Mouse (Mus musculus) kidney, embryonic 15.5 days (tissue): ENCODE data around the gene Tmem164. TPM values are rescaled to one million over a fixed set of nuclear protein-coding genes. Genes with fewer than 3 reads are reported as not detected.
A peak's percentile ranks its signal among the peaks of the same experiment; 100 is the strongest.

Experiments
- ATAC-seq: fragments of 200-750 bp; cut with Nextera tagmentation; replicated peaks from 2 replicates; pipeline ENCODE4 v1.8.0; 2017; ENCODE audit warnings: moderate TSS enrichment; ENCODE audit not compliant: low FRiP score
- H3K27ac ChIP-seq: fragments of 300-500 bp; sonication (generic); 2 replicates; pipeline ENCODE4 v1.5.1; 2015; ENCODE audit warnings: mild to moderate bottlenecking, inconsistent platforms
- H3K27me3 ChIP-seq: fragments of 300-500 bp; sonication (generic); 2 replicates; pipeline ENCODE4 v1.6.1; 2015; ENCODE audit warnings: inconsistent platforms
- H3K36me3 ChIP-seq: fragments of 300-500 bp; sonication (generic); 2 replicates; pipeline ENCODE4 v1.6.1; 2015; ENCODE audit warnings: inconsistent platforms
- H3K4me1 ChIP-seq: fragments of 300-500 bp; sonication (generic); 2 replicates; pipeline ENCODE4 v1.6.1; 2015; ENCODE audit warnings: inconsistent platforms
- H3K4me2 ChIP-seq: fragments of 300-500 bp; sonication (generic); 2 replicates; pipeline ENCODE4 v1.6.1; 2015; ENCODE audit warnings: moderate library complexity, mild to moderate bottlenecking, inconsistent platforms
- H3K4me3 ChIP-seq: fragments of 300-500 bp; sonication (generic); replicated peaks from 2 replicates; pipeline ENCODE4 v1.5.1; 2015; ENCODE audit warnings: mild to moderate bottlenecking, inconsistent platforms
- H3K9ac ChIP-seq: fragments of 300-500 bp; sonication (generic); 2 replicates; pipeline ENCODE4 v1.6.1; 2015; ENCODE audit warnings: mild to moderate bottlenecking, inconsistent platforms
- H3K9me3 ChIP-seq: fragments of 300-500 bp; sonication (generic); replicated peaks from 2 replicates; pipeline ENCODE4 v1.6.1; 2016; ENCODE audit warnings: inconsistent platforms
- WGBS: fragments of 180-500 bp; shearing (Covaris S2); methylation state at CpG from one replicate; pipeline ENCODE4 v1.1.7; 2015; ENCODE audit warnings: mixed read lengths; 5-methylcytosine and 5-hydroxymethylcytosine counted together
- polyA plus RNA-seq: library from polyadenylated mRNA; unstranded; fragments of >200 nt; fragmentation: Nextera tagmentation; extraction: Ambion mirVana; gene quantifications from 2 replicates; pipeline ENCODE4 v1.2.1, GENCODE M21; 2015

The Tmem164 gene
- polyA plus RNA-seq, 1 experiment from 2014 or later, result 55.7 TPM

- H3K4me2 ChIP-seq, result no peak overlapping the region
- H3K9me3 ChIP-seq, result no peaks in the 10 kb centered on the region
- H3K36me3 ChIP-seq, result no peaks in the 10 kb centered on the region
- no peak for ATAC-seq
- no peaks in the 10 kb centered on the region for H3K4me1 ChIP-seq
- no peaks in the 10 kb centered on the region for H3K27me3 ChIP-seq
- H3K9ac ChIP-seq, result no peak overlapping the region
- no peak overlapping the region for H3K27ac ChIP-seq
- H3K4me3 ChIP-seq, result no peak overlapping the region
- 22% methylated on average over 6 of the region's 6 CpGs for WGBS
Measured at GRCm38 (mm10) chrX:142813146-142813545, 131.9 kb downstream of the Tmem164 start.

DNA sequence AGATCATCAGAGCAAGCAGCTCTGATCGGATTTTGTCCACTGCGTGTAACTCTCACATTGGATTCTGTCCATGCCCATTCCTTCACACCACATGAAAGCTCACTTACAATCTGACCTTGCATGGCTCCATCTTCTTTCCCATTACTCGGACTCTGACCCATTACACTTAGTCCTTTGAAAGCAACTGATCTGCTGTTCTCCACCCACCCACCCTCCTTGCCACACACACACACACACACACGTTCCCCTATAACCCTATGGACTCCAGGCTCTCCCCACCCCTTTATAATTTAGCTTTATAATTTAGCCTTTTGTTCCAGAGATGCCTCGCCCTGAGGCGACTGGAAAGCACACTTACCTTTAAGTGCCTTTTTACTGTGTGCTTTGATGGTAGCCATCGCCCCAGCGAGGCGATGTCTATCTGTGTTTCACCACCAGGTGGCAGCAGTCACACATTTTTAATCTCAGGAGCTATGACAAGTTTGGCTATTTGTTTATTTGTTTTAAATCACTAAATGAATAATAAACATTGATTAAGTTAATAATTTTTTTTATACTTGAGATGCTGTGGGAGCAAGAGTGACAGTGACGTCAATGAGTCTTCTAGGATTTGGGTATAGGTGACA lies 137.0 kb downstream of the Tmem164 start:
- H3K4me1 ChIP-seq, result no peaks in the 10 kb centered on the region
- no peak overlapping the region for H3K4me2 ChIP-seq
- no peaks in the 10 kb centered on the region for H3K36me3 ChIP-seq
- H3K27ac ChIP-seq, result no peak overlapping the region
- no peak overlapping the region for H3K9ac ChIP-seq
- ATAC-seq, result no peak
- no peaks in the 10 kb centered on the region for H3K9me3 ChIP-seq
- 43% methylated on average over 10 of the region's 10 CpGs for WGBS
- H3K4me3 ChIP-seq, result no peak overlapping the region
- H3K27me3 ChIP-seq, result 0 out of 2 replicates have a peak, but pooled peaks cover 3% of the 10 kb centered on the region

- 0 out of 2 replicates have a peak, but pooled peaks cover 3% of the 10 kb centered on the region for H3K27me3 ChIP-seq
- H3K4me3 ChIP-seq, result no peak overlapping the region
- no peak overlapping the region for H3K9ac ChIP-seq
- no peaks in the 10 kb centered on the region for H3K36me3 ChIP-seq
- H3K27ac ChIP-seq, result no peak overlapping the region
- 73% methylated on average over 6 of the region's 6 CpGs for WGBS
- no peaks in the 10 kb centered on the region for H3K9me3 ChIP-seq
- no peak overlapping the region for H3K4me2 ChIP-seq
- no peak for ATAC-seq
- H3K4me1 ChIP-seq, result no peaks in the 10 kb centered on the region
Measured at GRCm38 (mm10) chrX:142821239-142821638, 140.0 kb downstream of the Tmem164 start.

DNA sequence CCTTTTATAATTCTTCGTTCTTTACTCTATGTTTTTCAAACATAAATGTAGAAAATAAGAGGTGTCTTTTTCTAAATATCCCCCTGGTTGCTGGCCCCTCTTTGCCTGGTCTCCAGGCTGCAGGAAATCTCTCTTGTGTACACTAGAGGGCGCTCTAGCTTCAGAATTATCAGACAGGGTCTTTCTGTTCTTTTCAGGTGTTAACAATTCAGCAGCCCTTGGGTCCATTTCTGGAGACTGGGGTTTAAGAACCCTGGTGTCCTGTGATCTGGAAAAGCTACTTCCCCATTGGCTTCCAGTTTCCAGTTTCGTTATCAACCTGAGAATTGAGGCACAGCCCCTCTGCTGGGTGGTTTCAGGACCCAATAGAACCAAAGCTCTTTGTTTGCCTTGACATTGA lies 140.6 kb downstream of the Tmem164 start:
- 42% methylated on average over 3 of the region's 3 CpGs for WGBS
- Histone ChIP-seq H3K27me3 (peaks cover 3% of the 10 kb centered on the region; the same call in 1 of the 2 replicates), H3K4me3 (no peak overlapping the region), H3K9me3 (no peaks in the 10 kb centered on the region), H3K9ac (no peak overlapping the region), H3K27ac (no peak overlapping the region), H3K4me1 (no peaks in the 10 kb centered on the region), H3K36me3 (no peaks in the 10 kb centered on the region), H3K4me2 (no peak overlapping the region)
- no peak for ATAC-seq

DNA sequence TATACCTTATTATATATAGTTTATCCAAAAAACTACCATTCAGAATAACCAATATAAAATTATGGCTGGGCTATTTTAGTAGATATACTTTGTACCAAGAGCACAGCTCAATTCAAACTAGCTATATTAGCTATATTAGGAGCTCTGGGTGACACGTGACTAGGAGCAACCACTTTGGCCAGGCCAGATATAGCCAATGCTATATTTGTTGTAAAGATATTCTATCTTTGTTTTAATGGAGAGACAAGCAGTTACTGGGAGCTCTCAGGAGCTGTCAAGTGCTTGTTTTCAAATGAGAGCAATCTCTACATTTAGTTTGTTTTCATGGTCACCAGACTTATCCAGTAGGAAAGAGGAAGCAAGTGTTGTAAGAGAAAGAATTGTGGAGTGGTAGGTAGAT lies 144.1 kb downstream of the Tmem164 start:
- Histone ChIP-seq H3K9ac (no peak overlapping the region), H3K9me3 (no peaks in the 10 kb centered on the region), H3K27me3 (peaks cover 3% of the 10 kb centered on the region; the same call in 1 of the 2 replicates), H3K36me3 (no peaks in the 10 kb centered on the region), H3K4me1 (0 out of 2 replicates have a peak, but pooled peaks cover 3% of the 10 kb centered on the region), H3K4me3 (no peak overlapping the region), H3K27ac (no peak overlapping the region), H3K4me2 (no peak overlapping the region)
- no peak for ATAC-seq
- WGBS, result 78% methylated on average over 1 of the region's 1 CpGs

GRCm38 (mm10) chrX:142827644-142828043 lies 146.4 kb downstream of the Tmem164 start:
- WGBS, result 32% methylated on average over 1 of the region's 1 CpGs
- ATAC-seq, result no peak
- no peak overlapping the region for H3K4me2 ChIP-seq
- H3K27ac ChIP-seq, result no peak overlapping the region
- peaks cover 10% of the 10 kb centered on the region; the same call in 1 of the 2 replicates for H3K27me3 ChIP-seq
- H3K9ac ChIP-seq, result no peak overlapping the region
- no peaks in the 10 kb centered on the region for H3K36me3 ChIP-seq
- H3K4me1 ChIP-seq, result peaks cover 7% of the 10 kb centered on the region; the same call in 1 of the 2 replicates
- no peaks in the 10 kb centered on the region for H3K9me3 ChIP-seq
- H3K4me3 ChIP-seq, result no peak overlapping the region

GRCm38 (mm10) chrX:142828184-142828908 lies 147.1 kb downstream of the Tmem164 start:
- no peak overlapping the region for H3K4me2 ChIP-seq
- no peak overlapping the region for H3K27ac ChIP-seq
- H3K27me3 ChIP-seq, result peaks cover 10% of the 10 kb centered on the region; the same call in 1 of the 2 replicates
- no peak overlapping the region for H3K4me3 ChIP-seq
- H3K9ac ChIP-seq, result no peak overlapping the region
- no peaks in the 10 kb centered on the region for H3K36me3 ChIP-seq
- H3K4me1 ChIP-seq, result peaks cover 14% of the 10 kb centered on the region
- 56% methylated on average over 13 of the region's 13 CpGs for WGBS
- H3K9me3 ChIP-seq, result no peaks in the 10 kb centered on the region
- ATAC-seq, result no peak

DNA sequence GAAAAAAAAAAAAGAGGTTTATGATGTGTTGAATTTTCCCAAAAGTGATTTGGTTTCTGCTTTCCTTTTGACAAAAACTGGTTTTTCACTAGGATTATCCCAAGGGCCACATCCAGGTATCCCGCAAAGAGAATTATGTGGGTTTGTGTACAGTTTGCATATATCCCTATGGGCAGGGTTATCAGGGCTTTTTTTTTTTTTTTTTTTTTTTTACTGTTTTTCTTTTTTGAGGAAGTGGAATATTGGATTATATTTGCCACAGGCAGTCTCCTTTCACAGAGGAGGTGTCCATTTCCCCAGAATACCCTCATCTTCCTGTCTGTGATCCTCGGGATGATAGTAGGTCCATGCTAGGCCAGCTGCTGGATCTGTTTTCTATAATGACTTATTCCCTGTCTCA lies 148.1 kb downstream of the Tmem164 start:
- Histone ChIP-seq H3K9me3 (no peaks in the 10 kb centered on the region), H3K9ac (no peak overlapping the region), H3K4me3 (no peak overlapping the region), H3K4me2 (no peak overlapping the region), H3K27ac (no peak overlapping the region), H3K27me3 (peaks cover 10% of the 10 kb centered on the region; the same call in 1 of the 2 replicates), H3K36me3 (no peaks in the 10 kb centered on the region), H3K4me1 (peaks cover 19% of the 10 kb centered on the region)
- 78% methylated on average over 2 of the region's 2 CpGs for WGBS
- ATAC-seq, result no peak

- no peak overlapping the region for H3K27ac ChIP-seq
- H3K4me3 ChIP-seq, result no peak overlapping the region
- H3K4me1 ChIP-seq, result peaks cover 19% of the 10 kb centered on the region
- no peak overlapping the region for H3K9ac ChIP-seq
- H3K4me2 ChIP-seq, result no peak overlapping the region
- WGBS, result 74% methylated on average over 12 of the region's 12 CpGs
- peaks cover 10% of the 10 kb centered on the region; the same call in 1 of the 2 replicates for H3K27me3 ChIP-seq
- no peak for ATAC-seq
- no peaks in the 10 kb centered on the region for H3K36me3 ChIP-seq
- no peaks in the 10 kb centered on the region for H3K9me3 ChIP-seq
Measured at GRCm38 (mm10) chrX:142829866-142830470, 148.8 kb downstream of the Tmem164 start.

DNA sequence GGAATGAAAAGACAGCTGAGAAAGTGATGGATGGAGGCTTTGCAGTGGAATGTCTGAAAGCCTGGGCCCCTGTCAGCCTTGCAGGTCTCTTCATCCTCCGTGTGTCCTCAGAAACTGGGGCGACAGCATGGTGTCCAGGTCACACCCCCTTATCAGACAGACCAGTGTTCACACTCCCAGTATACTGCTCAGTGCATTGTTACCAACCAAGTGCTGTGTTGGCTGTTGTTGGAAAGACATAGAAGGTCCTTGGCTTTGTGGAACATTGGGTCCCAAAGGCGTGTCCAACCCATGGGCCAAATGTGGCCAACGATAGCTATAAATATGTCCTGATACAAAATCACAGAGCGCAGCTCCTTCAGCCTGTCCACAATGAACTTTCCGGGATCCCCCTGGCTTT lies 149.4 kb downstream of the Tmem164 start:
- Histone ChIP-seq H3K9ac (no peak overlapping the region), H3K4me1 (peaks cover 19% of the 10 kb centered on the region), H3K27me3 (peaks cover 10% of the 10 kb centered on the region; the same call in 1 of the 2 replicates), H3K4me3 (no peak overlapping the region), H3K36me3 (no peaks in the 10 kb centered on the region), H3K27ac (no peak overlapping the region), H3K4me2 (no peak overlapping the region), H3K9me3 (no peaks in the 10 kb centered on the region)
- WGBS, result 94% methylated on average over 6 of the region's 6 CpGs
- ATAC-seq, result no peak

GRCm38 (mm10) chrX:142832221-142832620 lies 151.0 kb downstream of the Tmem164 start:
- 38% methylated on average over 3 of the region's 3 CpGs for WGBS
- H3K4me3 ChIP-seq, result no peak overlapping the region
- ATAC-seq, result no peak
- no peak overlapping the region for H3K9ac ChIP-seq
- H3K27me3 ChIP-seq, result 0 out of 2 replicates have a peak, but pooled peaks cover 16% of the 10 kb centered on the region
- no peak overlapping the region for H3K4me2 ChIP-seq
- peaks cover 19% of the 10 kb centered on the region for H3K4me1 ChIP-seq
- no peak overlapping the region for H3K27ac ChIP-seq
- no peaks in the 10 kb centered on the region for H3K36me3 ChIP-seq
- H3K9me3 ChIP-seq, result no peaks in the 10 kb centered on the region

DNA sequence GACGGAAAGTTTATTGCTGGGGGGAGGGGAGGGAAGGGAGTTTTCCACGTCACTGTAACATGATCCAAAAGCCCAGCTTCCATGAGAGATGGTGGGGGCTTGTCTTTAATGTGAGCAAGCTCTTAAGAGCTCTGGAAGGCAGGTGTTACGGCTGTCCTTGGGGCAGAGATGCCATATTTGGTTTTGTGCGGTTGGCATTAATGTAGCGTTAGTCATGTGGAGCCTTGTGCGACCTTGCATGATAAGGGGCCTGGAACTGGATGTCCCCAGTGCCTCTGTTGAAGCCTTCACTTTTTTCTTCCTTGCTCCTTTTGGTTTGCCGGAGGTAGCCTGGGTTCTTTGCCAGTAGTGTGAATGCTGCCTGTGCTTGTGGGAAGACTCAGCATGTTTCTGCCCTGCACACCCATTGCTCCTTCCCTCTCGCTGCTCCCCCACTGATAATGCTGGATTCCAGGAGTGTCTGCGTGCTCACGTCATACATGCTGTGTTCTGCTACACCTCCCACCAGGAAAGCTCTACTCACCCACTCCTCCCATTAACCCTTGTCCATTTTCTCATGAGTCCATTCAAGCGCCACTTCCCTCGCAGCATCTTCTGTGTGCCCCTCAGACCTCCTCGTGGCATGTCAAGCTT lies 152.1 kb downstream of the Tmem164 start:
- no peaks in the 10 kb centered on the region for H3K9me3 ChIP-seq
- no peak overlapping the region for H3K9ac ChIP-seq
- H3K27me3 ChIP-seq, result 0 out of 2 replicates have a peak, but pooled peaks cover 20% of the 10 kb centered on the region
- no peak overlapping the region for H3K27ac ChIP-seq
- ATAC-seq, result peak; percentile 50; the same call in 1 of the 2 replicates
- H3K4me1 ChIP-seq, result peaks cover 19% of the 10 kb centered on the region
- no peak overlapping the region for H3K4me2 ChIP-seq
- whole genome bisulfite sequencing, result 71% methylated on average over 13 of the region's 13 CpGs
- H3K36me3 ChIP-seq, result no peaks in the 10 kb centered on the region
- H3K4me3 ChIP-seq, result no peak overlapping the region
